Mouse (Mus musculus): ENCODE measurements around the gene Btf3.

The Btf3 gene

GRCm38 (mm10) chr13:98336205-98336604 lies 19.4 kb upstream of the Btf3 start:
- DNase-seq (ENCODE audit: low read depth), result no peak

DNA sequence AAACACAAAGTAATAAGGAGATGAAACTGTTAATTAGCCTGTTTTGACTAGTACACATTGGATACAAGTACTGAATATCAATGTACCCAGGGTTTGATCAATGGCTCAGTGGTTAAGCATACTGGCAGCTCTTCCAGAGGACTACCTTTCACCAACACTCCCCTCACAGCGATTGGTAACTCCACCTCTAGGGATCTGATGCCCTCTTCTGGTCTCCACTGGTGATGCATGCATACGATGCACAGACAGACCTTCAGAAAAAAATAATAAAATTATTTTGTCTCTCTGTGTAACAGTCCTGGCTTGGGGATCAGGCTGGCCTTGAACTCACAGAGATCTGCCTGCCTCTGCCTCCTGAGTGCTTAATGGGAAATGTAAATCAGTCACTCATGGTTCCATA lies 15.3 kb upstream of the Btf3 start:
- no peak for DNase-seq (ENCODE audit: low read depth)

- no peak for DNase-seq (ENCODE audit: low read depth)
Measured at GRCm38 (mm10) chr13:98325034-98325433, 8.2 kb upstream of the Btf3 start.

GRCm38 (mm10) chr13:98317911-98318310 lies 1.1 kb upstream of the Btf3 start:
- no peak for DNase-seq (ENCODE audit: low read depth)

DNA sequence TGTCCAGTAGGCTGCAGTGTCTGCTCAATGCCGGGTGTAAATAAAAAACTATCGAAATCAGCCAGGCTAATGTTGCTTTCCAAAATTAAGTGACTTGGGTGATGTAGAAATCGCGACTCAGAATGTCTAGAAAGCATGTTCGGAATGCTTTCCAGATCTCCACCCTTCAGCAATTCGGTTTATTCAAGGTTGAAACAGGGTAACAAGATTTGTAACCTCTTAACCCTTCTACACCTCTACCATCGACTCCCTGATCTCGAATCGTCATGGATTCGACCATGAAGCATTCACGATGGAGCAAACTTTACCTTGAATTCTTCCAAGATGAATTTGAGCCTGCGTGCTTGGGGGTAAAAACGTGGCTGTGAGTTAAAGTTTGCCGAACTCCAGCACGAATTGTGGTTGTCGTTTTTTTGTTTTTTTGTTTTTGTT lies 456 bp upstream of the Btf3 start:
- no peak for DNase-seq (ENCODE audit: low read depth)

GRCm38 (mm10) chr13:98316140-98316479 lies 696 bp downstream of the Btf3 start:
- DNase-seq (ENCODE audit: low read depth), result no peak

GRCm38 (mm10) chr13:98315124-98315523 lies 1.7 kb downstream of the Btf3 start:
- DNase-seq (ENCODE audit: low read depth), result no peak

DNA sequence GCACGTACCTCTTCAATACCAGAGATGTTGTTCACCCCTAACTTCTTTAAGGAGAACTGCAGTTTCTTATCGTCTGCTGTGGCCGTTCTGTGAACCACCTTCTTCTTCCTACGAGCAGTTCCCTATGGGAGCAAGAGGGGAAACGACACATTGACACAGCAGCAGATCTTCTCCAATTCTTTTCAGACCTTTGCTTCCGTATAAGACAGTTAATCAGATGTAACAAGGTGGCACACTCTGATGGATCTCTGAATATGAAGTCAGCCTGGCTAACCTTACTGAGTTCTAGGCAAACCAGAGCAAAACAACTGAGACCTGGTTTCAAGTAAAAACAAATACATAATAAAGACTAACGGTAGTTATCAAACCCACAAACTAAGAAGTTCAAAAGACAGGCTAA lies 3.2 kb downstream of the Btf3 start:
- no peak for DNase-seq (ENCODE audit: low read depth)

DNA sequence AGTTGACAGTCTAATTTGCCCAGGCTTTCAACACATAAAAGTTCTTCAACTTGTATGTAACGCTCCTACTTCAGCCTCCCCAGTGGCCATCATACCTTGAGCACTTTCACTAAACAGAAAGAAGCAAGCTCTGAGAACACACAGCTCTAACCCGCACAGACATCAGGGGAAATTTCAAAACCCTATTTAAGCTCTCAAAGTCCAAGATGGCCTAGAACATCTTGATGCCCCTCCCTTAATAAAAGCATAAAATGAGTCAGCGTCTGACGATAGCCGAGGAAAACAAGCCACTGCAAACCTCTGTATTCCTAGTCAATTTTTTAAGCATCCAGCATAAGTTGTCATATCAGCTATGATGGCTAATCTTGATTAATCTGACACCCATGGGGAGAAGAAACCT lies 5.2 kb downstream of the Btf3 start:
- no peak for DNase-seq (ENCODE audit: low read depth)

DNA sequence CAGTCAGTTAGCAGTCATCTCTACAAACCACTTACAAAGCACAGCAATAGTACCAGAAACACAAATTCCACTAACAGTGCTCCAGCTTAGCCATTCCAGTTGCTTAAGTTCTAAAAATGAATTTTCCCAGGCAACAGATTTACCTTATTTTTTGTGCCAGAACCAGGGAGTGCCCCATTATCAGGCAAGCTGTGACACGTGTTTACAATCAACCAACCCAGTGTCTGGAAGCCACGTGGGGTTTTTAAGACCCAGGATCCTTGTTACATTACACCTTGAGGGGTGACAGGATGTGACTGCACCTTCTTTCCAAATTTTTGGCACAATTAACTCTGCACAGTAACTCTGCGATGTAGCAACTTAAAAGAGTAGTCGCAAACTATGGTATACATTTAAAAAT lies 8.1 kb downstream of the Btf3 start:
- DNase-seq (ENCODE audit: low read depth), result no peak

- DNase-seq (ENCODE audit: low read depth), result no peak
Measured at GRCm38 (mm10) chr13:98308004-98308403, 8.8 kb downstream of the Btf3 start.

DNA sequence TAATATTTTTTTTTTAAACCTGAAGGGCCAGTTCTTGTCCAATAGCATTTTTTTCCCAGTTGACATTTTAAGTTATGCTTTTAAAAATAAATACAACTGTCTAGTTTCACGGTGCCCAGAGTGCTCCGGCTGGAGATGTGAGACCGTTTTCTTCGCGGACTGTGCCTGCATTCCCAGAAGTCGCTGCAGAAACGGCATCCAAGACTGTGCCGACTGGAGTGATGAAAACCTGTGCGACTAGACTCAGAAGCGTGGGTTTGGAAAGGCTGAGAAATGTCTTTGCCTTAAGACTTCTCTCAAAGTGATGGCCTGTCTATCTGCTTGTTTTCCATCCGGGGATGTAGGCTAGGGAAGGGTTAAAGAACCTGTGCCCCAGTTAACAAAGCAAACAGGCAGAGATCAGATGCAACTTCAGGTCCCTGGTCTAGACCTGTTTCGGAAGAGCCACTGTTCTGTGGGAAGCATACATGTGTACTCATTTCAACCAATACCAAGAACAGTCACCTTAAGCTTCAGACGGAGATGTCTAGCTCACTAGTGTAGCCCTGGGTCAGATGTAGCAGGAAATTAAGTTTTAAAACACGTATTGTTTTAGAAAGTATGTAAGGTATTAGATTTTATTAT lies 9.8 kb downstream of the Btf3 start:
- no peak for DNase-seq (ENCODE audit: low read depth)

DNA sequence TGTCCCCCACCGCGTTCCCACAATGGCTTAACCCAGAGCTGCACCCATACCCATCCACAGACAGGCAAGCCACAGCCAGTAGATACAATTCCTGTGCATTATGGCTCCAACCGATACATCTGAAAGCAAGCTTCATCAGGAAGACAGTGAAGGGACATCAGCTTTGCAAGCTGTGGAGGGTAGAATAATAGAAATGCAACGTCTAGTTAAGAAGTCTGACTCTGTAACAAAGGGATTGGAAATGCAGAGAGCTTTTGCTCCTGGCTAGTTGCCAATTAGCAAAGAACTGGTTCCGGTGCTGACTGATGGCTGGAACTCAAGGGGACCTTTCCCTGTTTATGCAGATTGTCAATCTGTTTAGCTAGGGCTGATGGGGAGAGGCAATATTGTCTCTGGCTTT lies 10.4 kb downstream of the Btf3 start:
- no peak for DNase-seq (ENCODE audit: low read depth)

DNA sequence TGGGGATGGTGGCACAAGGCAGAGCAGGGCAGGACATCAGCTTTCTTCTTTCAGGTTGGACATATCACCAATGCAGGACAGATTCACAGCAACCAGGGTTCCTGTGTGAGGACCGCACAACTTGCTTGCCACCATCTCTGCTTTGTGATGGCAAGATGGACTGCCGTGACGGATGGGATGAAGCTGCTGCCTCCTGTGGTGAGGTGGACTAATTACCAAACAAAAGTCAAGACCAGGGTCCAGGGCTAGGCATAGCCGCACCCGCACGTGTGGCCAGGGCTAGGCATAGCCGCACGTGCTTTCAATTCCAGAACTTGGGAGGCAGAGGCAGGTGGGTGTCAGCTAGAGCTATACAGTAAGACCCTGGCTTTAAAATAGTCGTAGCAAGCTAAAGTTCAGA lies 11.5 kb downstream of the Btf3 start:
- no peak for DNase-seq (ENCODE audit: low read depth)

DNA sequence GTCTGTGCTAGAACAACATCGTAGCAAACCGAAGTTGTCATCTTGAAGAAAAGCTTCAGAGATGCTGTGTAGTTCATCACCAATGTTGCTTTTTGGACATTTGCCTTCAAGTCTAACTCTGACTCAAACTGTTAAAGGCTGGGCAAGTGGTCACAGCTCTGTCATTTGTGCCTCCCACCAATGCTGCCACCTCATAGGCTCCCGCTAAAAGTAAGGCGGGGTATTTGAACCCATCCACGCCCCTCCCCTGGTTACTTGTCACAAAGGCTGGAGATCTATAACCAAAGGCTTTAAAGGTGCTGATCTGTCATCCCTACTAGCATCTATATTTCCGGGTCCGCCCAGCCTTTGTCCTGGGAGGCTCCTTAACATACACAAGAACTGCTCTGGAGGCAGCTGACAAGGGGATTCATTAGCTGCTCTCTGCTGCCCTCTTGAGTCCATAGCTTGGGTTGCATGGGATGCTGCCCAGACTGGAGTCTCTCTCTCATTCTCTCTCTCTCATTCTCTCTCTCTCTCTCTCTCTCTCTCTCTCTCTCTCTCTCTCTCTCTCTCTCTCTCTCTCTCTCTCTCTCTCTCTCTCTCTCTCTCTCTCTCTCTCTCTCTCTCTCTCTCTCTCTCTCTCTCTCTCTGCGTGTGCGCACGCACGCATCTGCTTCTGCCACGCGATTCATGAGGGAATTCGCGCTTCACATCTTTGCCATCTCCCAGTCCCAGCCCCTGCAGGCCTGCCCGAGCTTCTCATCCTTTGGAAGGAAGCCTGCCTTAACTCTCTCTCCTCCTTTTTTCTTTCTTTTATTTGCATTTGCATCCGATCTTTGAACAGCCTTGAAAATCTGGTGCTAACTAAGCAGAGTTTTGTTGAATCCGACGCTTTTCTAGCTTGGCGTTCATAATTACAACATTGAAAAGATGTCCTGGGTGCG lies 17.7 kb downstream of the Btf3 start:
- peak; percentile 62 for DNase-seq (ENCODE audit: low read depth)

DNA sequence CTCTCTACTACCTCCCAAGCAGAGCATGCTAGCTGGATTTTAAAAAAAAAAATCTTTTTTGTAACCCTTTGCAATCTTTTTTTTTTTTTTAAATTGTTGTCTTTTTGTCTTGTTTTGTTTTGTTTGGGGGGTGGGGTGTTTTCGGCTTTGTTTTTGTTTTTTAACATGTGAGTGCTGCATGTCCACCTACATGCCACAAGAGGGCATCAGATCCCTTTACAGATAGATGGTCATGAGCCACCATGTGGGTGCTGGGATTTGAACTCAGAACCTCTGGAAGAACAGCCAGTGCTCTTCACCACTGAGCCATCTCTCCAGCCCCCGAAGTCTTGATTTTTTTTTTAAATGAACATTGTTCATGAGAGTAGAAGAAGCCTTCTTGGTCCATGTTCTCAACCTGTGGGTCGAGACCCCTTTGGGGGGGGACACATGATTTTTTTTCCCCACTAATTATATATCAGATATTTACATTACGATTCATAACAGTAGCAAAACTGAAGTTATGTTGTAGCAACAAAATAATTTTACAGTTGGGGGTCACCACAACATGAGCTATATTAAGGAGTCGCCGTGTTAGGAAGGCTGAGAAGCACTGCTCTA lies 18.8 kb downstream of the Btf3 start:
- DNase-seq (ENCODE audit: low read depth), result no peak

DNA sequence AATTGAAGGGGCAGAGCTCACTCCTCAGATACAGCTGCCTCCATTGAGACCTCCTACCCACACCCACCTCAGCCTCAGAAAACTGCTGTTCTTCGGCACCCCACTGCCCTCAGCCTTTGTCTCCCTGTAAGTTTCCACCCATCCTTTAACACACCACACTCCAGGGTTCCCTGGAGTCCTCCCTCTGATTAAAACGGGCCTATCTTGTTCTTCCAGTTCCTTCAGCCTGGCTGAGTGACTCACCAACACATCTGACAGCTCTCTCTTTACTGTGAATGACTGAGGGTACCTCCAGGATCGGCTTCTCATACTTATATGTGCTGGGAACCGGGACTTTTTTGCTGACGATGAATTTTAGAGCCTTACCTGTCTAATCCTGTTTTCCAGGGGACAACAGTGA lies 20.7 kb downstream of the Btf3 start:
- no peak for DNase-seq (ENCODE audit: low read depth)

DNA sequence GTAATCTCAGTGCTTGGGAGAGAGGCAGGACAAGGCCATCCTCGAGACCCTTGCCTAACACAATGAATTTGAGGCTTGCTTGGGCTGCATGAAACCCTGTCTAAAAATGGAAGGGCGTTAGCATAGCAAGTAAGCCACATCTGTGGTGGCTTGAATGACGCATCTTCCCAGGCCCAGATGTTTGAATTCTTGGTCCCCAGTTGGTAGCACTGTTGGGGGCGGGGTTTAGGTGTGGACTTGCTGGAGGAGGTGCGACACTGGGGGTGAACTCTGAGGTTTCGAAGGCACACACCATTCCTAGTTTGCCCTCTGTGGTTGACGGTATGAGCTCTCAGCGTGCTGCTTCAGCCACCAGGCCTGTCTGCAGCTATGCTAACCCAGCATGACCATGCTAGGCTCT lies 25.1 kb downstream of the Btf3 start:
- no peak for DNase-seq (ENCODE audit: low read depth)

- no peak for DNase-seq (ENCODE audit: low read depth)
Measured at GRCm38 (mm10) chr13:98290719-98291118, 26.1 kb downstream of the Btf3 start.

GRCm38 (mm10) chr13:98280990-98281650 lies 35.7 kb downstream of the Btf3 start:
- no peak for DNase-seq (ENCODE audit: low read depth)

DNA sequence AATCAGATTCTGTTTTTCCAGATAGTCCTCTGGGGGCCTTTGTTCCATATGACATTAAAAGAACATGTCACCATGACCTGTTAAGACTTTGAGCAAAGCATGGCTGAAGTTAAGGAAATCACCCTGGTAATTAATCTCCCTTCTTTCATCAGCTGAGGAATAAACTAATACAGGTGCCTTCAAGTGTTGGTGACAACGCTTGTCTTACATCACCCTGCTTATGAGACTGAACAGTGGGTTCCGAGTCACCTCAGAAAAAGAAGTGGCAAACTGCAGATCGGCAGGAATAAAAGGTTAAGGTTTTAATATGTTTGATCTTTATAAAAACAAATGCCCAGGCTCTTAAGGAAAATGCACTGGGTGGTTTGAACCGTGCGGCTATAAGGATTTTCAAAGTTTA lies 37.1 kb downstream of the Btf3 start, which contains the start of gene Gm21976:
TSS of gene Gm21976 (plus strand) at position 202 of the 400 bp plus-strand sequence.
- DNase-seq (ENCODE audit: low read depth), result no peak

GRCm38 (mm10) chr13:98277501-98277900 lies 39.3 kb downstream of the Btf3 start:
- no peak for DNase-seq (ENCODE audit: low read depth)

- DNase-seq (ENCODE audit: low read depth), result no peak
Measured at GRCm38 (mm10) chr13:98276253-98276652, 40.6 kb downstream of the Btf3 start.

All from fibroblast of lung, adult 2 months (primary cell).